Mouse (Mus musculus) T-cell, adult 66 days (primary cell): ENCODE measurements around the gene H2-M5. TPM values are rescaled to one million over a fixed set of nuclear protein-coding genes. Genes with fewer than 3 reads are reported as not detected.

Experiments used
- total RNA-seq, 2 experiments: library from RNA; stranded (reverse); gene quantifications; 3 replicates in 1 of 2; 4 replicates in 1 of 2; pipeline ENCODE4 v1.2.4; 2023

The H2-M5 gene
- total RNA-seq, result not detected

GRCm38 (mm10) chr17:36989437-36989836, at the start of gene H2-M5:
Gene H2-M5 (minus strand): TSS chr17:36989537.

GRCm38 (mm10) chr17:37022628-37023576, 33.6 kb upstream of the H2-M5 start, which contains the start of gene Mog:
Gene Mog (minus strand): TSS chr17:37023398.

GRCm38 (mm10) chr17:37000863-37001262, 11.5 kb upstream of the H2-M5 start, which contains the start of gene Zfp57:
Gene Zfp57 (plus strand): TSS chr17:37001163.

GRCm38 (mm10) chr17:36981221-36981813, 8.0 kb downstream of the H2-M5 start, which contains the start of gene 2410137M14Rik:
Gene 2410137M14Rik (minus strand): TSS chr17:36981237.

GRCm38 (mm10) chr17:36957999-36958743, 31.2 kb downstream of the H2-M5 start, which contains the start of the genes Znrd1 and Znrd1as:
Gene Znrd1 (minus strand): TSS chr17:36958559.
Gene Znrd1as (plus strand): TSS chr17:36958592.

GRCm38 (mm10) chr17:36950981-36951947, 38.1 kb downstream of the H2-M5 start, which contains the start of gene Ppp1r11:
Gene Ppp1r11 (minus strand): TSS chr17:36951741.

GRCm38 (mm10) chr17:36942791-36943471, 46.4 kb downstream of the H2-M5 start, which contains the start of gene Rnf39:
Gene Rnf39 (plus strand): TSS chr17:36942918.

Other genes starting within 250 kb of the H2-M5 start
- not detected for gene H2-M10.5, start 216.6 kb downstream of the H2-M5 start, total RNA-seq
- not detected for gene H2-M10.6, start 177.4 kb downstream of the H2-M5 start, total RNA-seq
- 100 to 1,000 TPM; 117 to 139 TPM for gene Trim26, start 152.4 kb downstream of the H2-M5 start, total RNA-seq
- not detected for gene Trim15, start 122.3 kb downstream of the H2-M5 start, total RNA-seq
- gene Trim10, start 120.0 kb downstream of the H2-M5 start, total RNA-seq, result under 1 TPM; 0.32 to 0.33 TPM
- not detected for gene Trim40, start 99.4 kb downstream of the H2-M5 start, total RNA-seq
- gene Trim31, start 91.4 kb downstream of the H2-M5 start, total RNA-seq, result not detected
- gene Rnf39, start 46.6 kb downstream of the H2-M5 start, total RNA-seq, result 1 to 10 TPM in 1 of 2 experiments, under 1 TPM in 1; 0.77 to 1.2 TPM
- 10 to 100 TPM; 71.0 to 72.5 TPM for gene Ppp1r11, start 37.8 kb downstream of the H2-M5 start, total RNA-seq
- 10 to 100 TPM; 54.5 to 64.0 TPM for gene Znrd1, start 31.0 kb downstream of the H2-M5 start, total RNA-seq
- gene Znrd1as, start 30.9 kb downstream of the H2-M5 start, total RNA-seq, result 1 to 10 TPM; 2.3 to 3.3 TPM
- gene 2410137M14Rik, start 8.3 kb downstream of the H2-M5 start, total RNA-seq, result not detected
- gene Zfp57, start 11.6 kb upstream of the H2-M5 start, total RNA-seq, result not detected
- gene Mog, start 33.9 kb upstream of the H2-M5 start, total RNA-seq, result not detected
- 100 to 1,000 TPM; 136 to 147 TPM for gene Gabbr1, start 56.4 kb upstream of the H2-M5 start, total RNA-seq
- gene Olfr90, start 99.0 kb upstream of the H2-M5 start, total RNA-seq, result not detected
- not detected for gene Olfr91, start 108.7 kb upstream of the H2-M5 start, total RNA-seq
- not detected for gene Olfr92, start 130.6 kb upstream of the H2-M5 start, total RNA-seq
- not detected for gene Olfr93, start 172.0 kb upstream of the H2-M5 start, total RNA-seq
- gene Ubd, start 204.4 kb upstream of the H2-M5 start, total RNA-seq, result under 1 TPM; 0.61 to 0.65 TPM
- not detected for gene Olfr94, start 211.5 kb upstream of the H2-M5 start, total RNA-seq
- not detected for gene Olfr95, start 223.6 kb upstream of the H2-M5 start, total RNA-seq
- gene Olfr96, start 230.6 kb upstream of the H2-M5 start, total RNA-seq, result not detected
- gene Olfr97, start 247.8 kb upstream of the H2-M5 start, total RNA-seq, result not detected